Mouse (Mus musculus): ENCODE measurements at regions not wholly inside any gene's neighbourhood (a gene's known extent, or its start where the extent isn't known, plus 50 kb on each side); places are given as distances from the start of the nearest gene placed in this dataset.

DNA sequence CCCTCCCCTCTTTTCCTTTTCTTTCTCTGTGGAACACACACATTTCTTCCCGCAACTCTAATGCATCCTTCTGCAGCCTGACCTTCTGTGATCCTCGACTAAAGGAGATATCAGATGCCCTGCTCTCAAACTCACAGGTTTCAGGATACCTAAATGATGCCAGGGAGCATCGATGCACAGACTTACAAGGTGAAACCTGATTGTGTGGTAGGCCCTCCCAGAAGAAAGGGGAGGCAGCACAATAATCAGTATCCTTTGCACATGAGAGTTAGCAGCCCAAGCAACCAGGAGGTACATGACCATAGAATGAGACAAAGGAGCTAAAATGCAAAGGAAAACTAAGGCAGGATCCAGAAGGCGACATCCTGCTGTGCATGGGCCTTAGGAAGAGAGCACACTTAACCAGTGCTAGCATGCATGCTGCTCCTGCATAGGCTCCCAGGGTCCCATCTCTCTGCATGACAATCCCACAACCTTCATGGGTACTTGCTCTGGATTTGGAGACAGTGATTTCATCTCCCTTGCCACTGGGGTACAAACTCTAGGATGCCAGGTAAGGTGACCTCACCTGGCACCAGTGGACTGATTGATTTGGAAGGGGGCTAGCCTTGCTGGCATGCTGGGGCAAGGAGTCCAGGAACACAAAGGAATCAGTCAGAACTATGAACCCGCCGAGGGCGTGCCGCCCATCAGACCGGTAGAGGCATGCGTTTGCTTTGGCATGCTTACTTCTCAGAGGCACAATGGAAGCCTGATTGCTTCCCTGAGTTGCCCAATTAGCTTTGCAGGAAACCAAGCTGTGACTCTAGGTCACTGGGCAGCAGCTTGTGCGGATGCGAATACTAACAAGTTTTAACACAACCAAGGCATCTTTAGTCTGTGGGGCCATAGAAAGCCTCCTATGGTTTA, 1142.7 kb downstream of the Mrps31 start:
- no peaks in the 10 kb centered on the region for H3K27me3 ChIP-seq
- no peaks in the 10 kb centered on the region for H3K36me3 ChIP-seq
- WGBS, result 74% methylated on average over 12 of the region's 12 CpGs
- H3K27ac ChIP-seq, result no peak overlapping the region
- H3K4me2 ChIP-seq, result no peak overlapping the region
- no peak overlapping the region for H3K4me3 ChIP-seq
- H3K4me1 ChIP-seq (replicated peaks), result no peaks in the 10 kb centered on the region
- ATAC-seq (replicated peaks; ENCODE audit: insufficient number of reproducible peaks, insufficient read depth, low FRiP score, low read depth), result no peak
- H3K9ac ChIP-seq, result no peak overlapping the region
- H3K9me3 ChIP-seq (replicated peaks), result no peaks in the 10 kb centered on the region

DNA sequence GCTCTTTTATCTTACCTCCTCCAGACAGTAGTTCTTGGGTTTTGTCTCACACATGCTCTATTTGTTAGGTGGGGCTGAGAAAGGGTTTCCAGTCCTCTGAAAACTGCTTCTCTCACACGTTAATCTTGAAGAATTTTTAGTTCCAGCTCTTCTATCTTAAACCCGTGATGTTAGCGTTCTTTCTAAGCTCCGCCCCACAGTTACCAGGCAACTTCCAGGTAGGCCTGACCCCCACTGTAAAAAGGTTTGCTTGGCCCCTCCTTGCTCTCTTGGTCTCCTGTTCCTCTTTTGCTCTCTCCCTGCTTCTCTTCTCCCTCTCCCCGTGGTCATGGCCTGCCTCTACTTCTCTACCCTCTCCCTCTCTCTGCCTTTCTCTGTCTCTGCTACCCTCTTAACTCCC, 1149.7 kb downstream of the Mrps31 start:
- H3K27ac ChIP-seq, result no peak overlapping the region
- H3K9me3 ChIP-seq (replicated peaks), result no peaks in the 10 kb centered on the region
- no peak overlapping the region for H3K4me2 ChIP-seq
- no peaks in the 10 kb centered on the region; the same call in 1 of the 2 replicates for H3K4me1 ChIP-seq (replicated peaks)
- H3K9ac ChIP-seq, result no peak overlapping the region
- peaks cover 7% of the 10 kb centered on the region for H3K27me3 ChIP-seq
- no peak overlapping the region for H3K4me3 ChIP-seq
- ATAC-seq (replicated peaks; ENCODE audit: insufficient number of reproducible peaks, insufficient read depth, low FRiP score, low read depth), result no peak
- WGBS, result 74% methylated on average over 5 of the region's 5 CpGs
- no peaks in the 10 kb centered on the region for H3K36me3 ChIP-seq

DNA sequence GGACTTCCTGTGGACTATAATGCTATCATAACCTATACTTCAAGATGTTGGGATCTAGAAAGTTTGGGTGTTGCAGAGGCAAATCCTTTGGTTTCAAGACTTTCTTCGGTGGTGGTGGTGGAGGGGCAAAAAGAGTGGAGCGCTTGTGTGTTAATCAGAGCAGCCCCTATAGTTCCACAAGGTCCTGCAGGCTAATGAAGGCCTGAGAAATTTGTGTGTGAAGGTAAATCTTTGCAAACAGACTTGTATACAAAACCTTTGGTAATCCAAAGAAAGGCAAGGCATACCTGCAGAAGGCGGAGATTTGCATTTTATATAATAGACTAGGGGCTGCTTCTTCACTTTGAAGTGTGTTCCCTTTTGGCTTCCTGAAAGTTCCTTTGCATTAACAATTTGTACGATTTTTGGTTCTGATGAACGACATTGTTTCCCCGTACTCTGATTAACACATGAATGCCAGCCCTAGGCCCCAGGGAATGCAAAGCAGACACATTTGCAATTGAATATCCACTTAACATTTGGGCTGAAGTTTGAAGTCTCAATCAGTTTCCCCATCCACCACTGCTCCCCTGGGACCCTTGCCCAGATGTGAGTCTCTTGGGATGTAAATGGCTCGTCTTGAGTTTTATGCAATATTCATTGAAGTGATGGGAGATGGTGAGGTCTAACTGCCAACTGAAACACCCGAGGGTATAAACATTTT, 1150.7 kb downstream of the Mrps31 start:
- H3K4me3 ChIP-seq, result no peak overlapping the region
- no peak overlapping the region for H3K4me2 ChIP-seq
- H3K9ac ChIP-seq, result no peak overlapping the region
- H3K27me3 ChIP-seq, result peaks cover 7% of the 10 kb centered on the region
- H3K36me3 ChIP-seq, result no peaks in the 10 kb centered on the region
- no peak overlapping the region for H3K27ac ChIP-seq
- H3K9me3 ChIP-seq (replicated peaks), result no peaks in the 10 kb centered on the region
- no peak for ATAC-seq (replicated peaks; ENCODE audit: insufficient number of reproducible peaks, insufficient read depth, low FRiP score, low read depth)
- 53% methylated on average over 8 of the region's 8 CpGs for WGBS
- no peaks in the 10 kb centered on the region; the same call in 1 of the 2 replicates for H3K4me1 ChIP-seq (replicated peaks)

GRCm38 (mm10) chr8:23562504-23562903, 1151.3 kb downstream of the Mrps31 start:
- no peaks in the 10 kb centered on the region for H3K36me3 ChIP-seq
- H3K9me3 ChIP-seq (replicated peaks), result no peaks in the 10 kb centered on the region
- no peak overlapping the region for H3K4me2 ChIP-seq
- H3K27me3 ChIP-seq, result peaks cover 7% of the 10 kb centered on the region
- no peak overlapping the region for H3K4me3 ChIP-seq
- no peaks in the 10 kb centered on the region; the same call in 1 of the 2 replicates for H3K4me1 ChIP-seq (replicated peaks)
- H3K27ac ChIP-seq, result no peak overlapping the region
- ATAC-seq (replicated peaks; ENCODE audit: insufficient number of reproducible peaks, insufficient read depth, low FRiP score, low read depth), result no peak
- no peak overlapping the region for H3K9ac ChIP-seq
- WGBS, result 41% methylated on average over 9 of the region's 9 CpGs

- Histone ChIP-seq H3K27me3 (peaks cover 7% of the 10 kb centered on the region), H3K4me3 (0 out of 2 replicates have a peak overlapping the region, but pooled peaks have one; percentile 8), H3K36me3 (no peaks in the 10 kb centered on the region), H3K4me1 (replicated peaks) (no peaks in the 10 kb centered on the region; the same call in 1 of the 2 replicates), H3K9me3 (replicated peaks) (no peaks in the 10 kb centered on the region), H3K9ac (no peak overlapping the region), H3K27ac (no peak overlapping the region), H3K4me2 (peak overlapping the region; percentile 47)
- ATAC-seq (replicated peaks; ENCODE audit: insufficient number of reproducible peaks, insufficient read depth, low FRiP score, low read depth), result no peak
- WGBS, result 10% methylated on average over 18 of the region's 18 CpGs
These were observed 1152.2 kb downstream of the Mrps31 start for GRCm38 (mm10) chr8:23563065-23564020.

- Histone ChIP-seq H3K9me3 (replicated peaks) (no peaks in the 10 kb centered on the region), H3K27me3 (peaks cover 7% of the 10 kb centered on the region), H3K36me3 (no peaks in the 10 kb centered on the region), H3K27ac (no peak overlapping the region), H3K9ac (no peak overlapping the region), H3K4me1 (replicated peaks) (no peaks in the 10 kb centered on the region; the same call in 1 of the 2 replicates), H3K4me2 (no peak overlapping the region), H3K4me3 (no peak overlapping the region)
- ATAC-seq (replicated peaks; ENCODE audit: insufficient number of reproducible peaks, insufficient read depth, low FRiP score, low read depth), result no peak
- 79% methylated on average over 3 of the region's 3 CpGs for WGBS
These were observed 1156.7 kb downstream of the Mrps31 start for GRCm38 (mm10) chr8:23567906-23568305.

DNA sequence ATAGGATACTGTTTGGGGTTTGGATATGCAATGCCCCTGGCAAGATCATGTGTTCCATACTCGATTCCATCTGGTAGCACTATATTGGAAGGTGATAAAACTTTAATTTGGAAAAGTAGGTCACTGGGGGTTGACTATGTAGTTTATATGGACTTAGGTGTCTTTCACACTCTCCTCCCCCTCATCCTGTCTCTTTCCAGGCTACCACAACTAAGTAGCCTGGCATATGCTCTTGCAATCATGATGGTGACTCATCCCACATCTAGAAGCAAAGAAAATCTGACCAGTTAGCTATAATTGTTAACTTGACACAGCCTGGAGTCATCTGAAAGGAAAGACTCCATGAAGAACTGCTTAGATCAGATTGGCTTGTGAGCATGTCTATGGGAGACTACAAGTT, 1154.3 kb downstream of the Adam3 start:
- H3K4me1 ChIP-seq (replicated peaks), result no peaks in the 10 kb centered on the region
- H3K4me2 ChIP-seq, result no peak overlapping the region
- WGBS, result 69% methylated on average over 1 of the region's 1 CpGs
- no peaks in the 10 kb centered on the region for H3K9me3 ChIP-seq (replicated peaks)
- no peak for ATAC-seq (replicated peaks; ENCODE audit: insufficient number of reproducible peaks, insufficient read depth, low FRiP score, low read depth)
- H3K27me3 ChIP-seq, result no peaks in the 10 kb centered on the region
- no peak overlapping the region for H3K4me3 ChIP-seq
- H3K27ac ChIP-seq, result no peak overlapping the region
- H3K9ac ChIP-seq, result no peak overlapping the region
- no peaks in the 10 kb centered on the region for H3K36me3 ChIP-seq

DNA sequence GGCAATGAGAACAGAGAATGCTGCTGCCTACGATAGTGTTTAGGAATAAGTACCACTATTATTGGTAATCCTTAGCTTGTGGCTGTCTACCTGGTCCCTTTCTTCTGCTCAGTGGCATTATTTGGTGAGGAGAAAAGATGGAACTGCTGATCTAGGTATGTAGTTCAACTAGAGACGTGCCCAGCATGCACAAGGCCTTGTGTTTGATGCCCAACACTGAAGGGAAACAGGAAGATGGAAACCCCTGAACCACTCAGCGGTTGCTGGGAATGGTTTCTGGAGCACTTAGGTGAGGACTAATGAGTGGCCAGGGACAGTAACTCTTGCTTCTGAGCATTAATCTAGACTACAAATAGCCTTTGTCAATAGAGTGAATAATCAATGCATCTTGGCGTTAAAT, 1145.5 kb downstream of the Adam3 start:
- Histone ChIP-seq H3K27ac (no peak overlapping the region), H3K4me3 (no peak overlapping the region), H3K9me3 (replicated peaks) (no peaks in the 10 kb centered on the region), H3K9ac (no peak overlapping the region), H3K4me1 (replicated peaks) (no peaks in the 10 kb centered on the region), H3K27me3 (no peaks in the 10 kb centered on the region), H3K4me2 (no peak overlapping the region), H3K36me3 (no peaks in the 10 kb centered on the region)
- ATAC-seq (replicated peaks; ENCODE audit: insufficient number of reproducible peaks, insufficient read depth, low FRiP score, low read depth), result no peak
- WGBS, result 89% methylated on average over 4 of the region's 4 CpGs

GRCm38 (mm10) chr8:23580701-23581100, 1145.0 kb downstream of the Adam3 start:
- H3K9me3 ChIP-seq (replicated peaks), result no peaks in the 10 kb centered on the region
- no peak for ATAC-seq (replicated peaks; ENCODE audit: insufficient number of reproducible peaks, insufficient read depth, low FRiP score, low read depth)
- H3K4me3 ChIP-seq, result no peak overlapping the region
- H3K4me1 ChIP-seq (replicated peaks), result no peaks in the 10 kb centered on the region
- H3K9ac ChIP-seq, result no peak overlapping the region
- H3K27me3 ChIP-seq, result no peaks in the 10 kb centered on the region
- H3K36me3 ChIP-seq, result no peaks in the 10 kb centered on the region
- H3K27ac ChIP-seq, result no peak overlapping the region
- 65% methylated on average over 2 of the region's 2 CpGs for WGBS
- H3K4me2 ChIP-seq, result no peak overlapping the region
